Mouse (Mus musculus) liver, embryonic 15.5 days (tissue): ENCODE data around the gene Amdhd1. TPM values are rescaled to one million over a fixed set of nuclear protein-coding genes. Genes with fewer than 3 reads are reported as not detected.

Experiments
- ATAC-seq: fragments of 200-750 bp; cut with Nextera tagmentation; 2 replicates; pipeline ENCODE4 v1.8.0; 2017; ENCODE audit warnings: moderate number of reproducible peaks, mild to moderate bottlenecking, moderate library complexity; ENCODE audit not compliant: insufficient read depth
- H3K27ac ChIP-seq: fragments of 300-500 bp; sonication (generic); replicated peaks from 2 replicates; pipeline ENCODE4 v1.5.1; 2015; ENCODE audit warnings: mild to moderate bottlenecking, inconsistent platforms
- H3K27me3 ChIP-seq: fragments of 300-500 bp; sonication (generic); 2 replicates; pipeline ENCODE4 v1.6.1; 2015; ENCODE audit warnings: mild to moderate bottlenecking, inconsistent platforms
- H3K36me3 ChIP-seq: fragments of 300-500 bp; sonication (generic); replicated peaks from 2 replicates; pipeline ENCODE4 v1.6.1; 2015; ENCODE audit warnings: moderate library complexity, mild to moderate bottlenecking, inconsistent platforms
- H3K4me1 ChIP-seq: fragments of 300-500 bp; sonication (generic); replicated peaks from 2 replicates; pipeline ENCODE4 v1.6.1; 2015; ENCODE audit warnings: inconsistent platforms
- H3K4me2 ChIP-seq: fragments of 300-500 bp; sonication (generic); 2 replicates; pipeline ENCODE4 v1.6.1; 2015; ENCODE audit warnings: moderate library complexity, mild to moderate bottlenecking, inconsistent platforms
- H3K4me3 ChIP-seq: fragments of 300-500 bp; sonication (generic); replicated peaks from 2 replicates; pipeline ENCODE4 v1.5.1; 2015; ENCODE audit warnings: mild to moderate bottlenecking, inconsistent platforms
- H3K9ac ChIP-seq: fragments of 300-500 bp; sonication (generic); 2 replicates; pipeline ENCODE4 v1.6.1; 2015; ENCODE audit warnings: moderate library complexity, mild to moderate bottlenecking, inconsistent platforms
- H3K9me3 ChIP-seq: fragments of 300-500 bp; sonication (generic); replicated peaks from 2 replicates; pipeline ENCODE4 v1.6.1; 2016; ENCODE audit warnings: inconsistent platforms
- WGBS: fragments of 180-500 bp; shearing (Covaris S2); methylation state at CpG from one replicate; pipeline ENCODE4 v1.1.7; 2015; ENCODE audit warnings: mixed read lengths; ENCODE audit not compliant: insufficient replicate concordance; 5-methylcytosine and 5-hydroxymethylcytosine counted together
- polyA plus RNA-seq: library from polyadenylated mRNA; unstranded; fragments of >200 nt; fragmentation: Nextera tagmentation; extraction: Ambion mirVana; gene quantifications from 2 replicates; pipeline ENCODE4 v1.2.1, GENCODE M21; 2015

Amdhd1 gene
- polyA plus RNA-seq, result 15.6 and 18.4 TPM in 2 replicates

DNA sequence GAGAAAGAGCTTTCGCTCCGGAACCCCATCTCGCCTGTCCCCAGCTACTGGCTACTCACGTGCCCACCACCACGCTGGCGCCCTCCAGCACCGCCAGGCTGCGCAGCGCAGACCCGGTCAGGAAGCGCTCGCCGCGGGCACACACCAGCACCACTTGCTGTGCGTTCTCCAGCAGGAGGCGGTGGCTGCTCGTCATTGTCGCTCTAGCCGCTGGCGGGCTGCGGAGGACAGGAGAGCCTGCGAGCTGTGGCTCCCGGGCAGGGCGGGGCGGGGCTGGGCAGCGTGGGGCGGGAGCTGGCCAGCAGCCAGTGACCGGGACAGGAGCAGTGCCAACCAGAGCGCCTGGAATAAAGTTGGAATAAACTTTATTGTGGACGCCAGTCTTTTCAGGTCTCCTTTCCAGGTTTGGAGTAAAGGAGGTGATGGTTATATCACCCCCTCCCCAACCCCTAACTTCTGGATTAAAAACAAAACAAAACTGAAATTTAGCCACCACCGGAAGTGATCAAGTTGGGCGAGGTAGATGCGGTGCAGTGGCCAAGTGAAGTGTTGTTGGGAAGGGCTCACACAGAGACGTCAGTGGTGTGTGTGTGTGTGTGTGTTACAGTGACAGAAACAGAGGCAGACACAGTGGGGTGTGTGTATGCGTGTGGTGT lies at the start of gene Amdhd1:
Amdhd1 (minus strand) TSS at position 259 of the 656 bp plus-strand sequence.
- H3K9me3 ChIP-seq, result no peaks in the 10 kb centered on the region

DNA sequence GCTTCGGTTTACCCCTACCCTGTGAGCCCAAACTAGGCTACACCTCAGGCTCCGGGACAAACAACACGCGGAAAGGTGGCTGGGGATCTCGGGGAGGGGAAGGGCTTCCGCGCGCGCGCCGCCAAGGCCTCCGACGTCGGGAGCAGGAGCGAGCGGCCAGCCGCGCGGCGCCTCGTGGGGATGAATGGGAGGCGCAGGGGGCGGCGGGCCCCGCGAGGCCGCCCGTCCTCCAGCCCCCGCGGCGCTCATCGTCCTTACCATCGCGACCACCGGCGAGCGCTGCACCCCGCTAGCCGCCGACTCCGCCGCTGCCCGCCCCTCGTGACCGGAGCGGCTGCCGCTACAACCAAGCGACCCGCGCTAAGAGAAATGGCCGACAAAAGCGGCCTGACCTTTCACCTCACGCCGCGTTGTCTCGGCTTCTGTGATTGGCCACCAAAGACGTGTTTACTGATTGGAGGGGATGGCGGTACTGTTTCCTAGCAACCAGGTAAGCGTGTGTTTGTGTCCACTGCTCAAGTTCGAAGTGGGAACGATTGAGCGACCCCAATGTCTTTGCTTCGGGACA lies 49.5 kb upstream of the Amdhd1 start, which contains the start of gene Snrpf:
Snrpf (minus strand) TSS at position 426 of the 568 bp plus-strand sequence.
- ATAC-seq, result peak; percentile 85
- Histone ChIP-seq H3K36me3 (peaks cover 29% of the 10 kb centered on the region), H3K9me3 (no peaks in the 10 kb centered on the region), H3K27ac (peak within 1 kb of the TSS; percentile 58), H3K4me1 (peaks cover 24% of the 10 kb centered on the region), H3K4me3 (peak within 1 kb of the TSS; percentile 79), H3K4me2 (peak within 1 kb of the TSS; percentile 78), H3K27me3 (no peaks in the 10 kb centered on the region), H3K9ac (peak within 1 kb of the TSS; percentile 73)
- WGBS, result 0% methylated on average over 63 of the region's 63 CpGs

More for the DNA sequence above, at the start of gene Amdhd1:
- Histone ChIP-seq H3K36me3 (no peaks in the 10 kb centered on the region), H3K27me3 (peaks cover 30% of the 10 kb centered on the region), H3K27ac (peak within 1 kb of the TSS; percentile 53), H3K4me2 (peak within 1 kb of the TSS; percentile 72), H3K9ac (peak within 1 kb of the TSS; percentile 40), H3K4me3 (peak within 1 kb of the TSS; percentile 53), H3K4me1 (peaks cover 15% of the 10 kb centered on the region)
- WGBS, result 2% methylated on average over 35 of the region's 35 CpGs
- ATAC-seq, result peak; percentile 76

DNA sequence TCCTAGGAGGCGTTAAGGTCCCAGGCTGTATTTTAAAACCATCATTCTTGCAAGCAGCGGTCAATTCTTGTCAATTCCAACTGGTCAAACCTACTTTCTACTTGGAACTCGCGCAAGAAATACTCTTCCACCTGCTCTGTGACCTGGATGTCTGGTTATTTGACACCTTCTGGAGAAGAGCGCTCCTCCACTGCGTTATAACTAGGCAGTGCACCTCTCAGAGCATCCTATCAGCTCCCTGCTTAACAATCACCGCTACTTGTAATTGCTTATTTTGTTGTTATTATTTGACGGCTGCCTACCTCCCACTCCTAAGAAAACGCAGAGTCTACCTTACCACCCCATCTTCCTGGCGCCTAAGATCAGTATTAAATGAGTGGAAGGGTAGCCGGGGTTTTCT lies 49.0 kb upstream of the Amdhd1 start:
- Histone ChIP-seq H3K4me3 (peak overlapping the region; percentile 79), H3K36me3 (peaks cover 32% of the 10 kb centered on the region), H3K27me3 (no peaks in the 10 kb centered on the region), H3K9me3 (no peaks in the 10 kb centered on the region), H3K9ac (peak overlapping the region; percentile 73), H3K27ac (peak overlapping the region; percentile 58), H3K4me1 (peaks cover 20% of the 10 kb centered on the region), H3K4me2 (peak overlapping the region; percentile 78)
- WGBS, result 2% methylated on average over 11 of the region's 11 CpGs
- peak; percentile 34; the same call in 1 of the 2 replicates for ATAC-seq

DNA sequence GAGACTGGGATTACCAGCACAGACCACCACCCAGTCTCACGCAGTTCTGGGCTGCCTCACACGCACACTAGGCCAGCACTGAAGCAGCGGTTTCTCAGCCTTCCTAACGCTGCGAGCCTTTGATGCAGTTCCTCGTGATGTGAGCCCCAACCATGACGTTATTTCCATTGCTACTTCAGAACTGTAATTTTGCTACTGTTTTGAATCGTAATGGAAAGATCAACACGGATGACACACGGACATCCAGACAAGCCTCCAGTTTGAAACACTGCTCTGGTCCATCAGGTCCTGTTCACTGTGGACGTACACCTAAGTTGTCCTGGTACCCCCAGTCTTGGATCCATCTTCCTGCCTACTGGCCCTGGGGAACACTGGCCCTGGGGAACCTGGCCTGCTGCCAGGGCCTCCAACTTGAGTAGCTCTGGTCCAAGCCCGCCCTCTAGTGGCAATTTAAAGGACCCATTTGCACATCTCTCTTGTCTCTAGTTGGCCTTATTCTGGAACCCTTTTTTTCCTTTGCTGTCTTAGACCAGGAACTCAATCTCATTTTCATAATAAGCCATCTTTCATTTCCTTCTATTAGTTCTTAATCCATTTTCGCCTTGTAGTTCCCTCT lies 37.5 kb upstream of the Amdhd1 start:
- ATAC-seq, result peak; percentile 37; the same call in 1 of the 2 replicates
- Histone ChIP-seq H3K9ac (no peak overlapping the region), H3K4me1 (0 out of 2 replicates have a peak, but pooled peaks cover 4% of the 10 kb centered on the region), H3K4me3 (no peak overlapping the region), H3K4me2 (no peak overlapping the region), H3K9me3 (no peaks in the 10 kb centered on the region), H3K27me3 (no peaks in the 10 kb centered on the region), H3K36me3 (peaks cover 8% of the 10 kb centered on the region), H3K27ac (no peak overlapping the region)
- 57% methylated on average over 13 of the region's 13 CpGs for WGBS

DNA sequence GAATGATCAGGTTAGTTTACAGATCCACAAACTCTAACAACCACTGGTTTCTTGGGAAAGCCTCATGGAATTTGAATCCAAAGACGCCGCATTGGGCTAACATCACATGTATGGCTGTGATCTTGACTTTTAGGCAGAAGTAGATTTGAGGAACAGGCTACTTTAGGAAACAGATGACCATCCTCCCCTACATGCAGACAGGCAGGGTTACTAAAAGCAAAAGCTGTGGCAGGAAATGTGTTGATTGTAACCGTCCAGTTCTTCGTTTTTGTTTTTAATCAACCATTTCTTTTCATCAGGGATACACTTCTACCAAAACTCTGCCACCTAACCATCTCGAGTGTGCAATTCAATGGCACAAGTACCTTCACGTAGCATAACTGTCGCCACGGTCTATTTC lies 36.1 kb upstream of the Amdhd1 start:
- no peak overlapping the region for H3K9ac ChIP-seq
- H3K4me1 ChIP-seq, result no peaks in the 10 kb centered on the region
- WGBS, result 49% methylated on average over 8 of the region's 8 CpGs
- H3K4me2 ChIP-seq, result no peak overlapping the region
- H3K27ac ChIP-seq, result no peak overlapping the region
- no peak for ATAC-seq
- H3K27me3 ChIP-seq, result no peaks in the 10 kb centered on the region
- H3K9me3 ChIP-seq, result no peaks in the 10 kb centered on the region
- H3K36me3 ChIP-seq, result no peaks in the 10 kb centered on the region
- H3K4me3 ChIP-seq, result no peak overlapping the region

DNA sequence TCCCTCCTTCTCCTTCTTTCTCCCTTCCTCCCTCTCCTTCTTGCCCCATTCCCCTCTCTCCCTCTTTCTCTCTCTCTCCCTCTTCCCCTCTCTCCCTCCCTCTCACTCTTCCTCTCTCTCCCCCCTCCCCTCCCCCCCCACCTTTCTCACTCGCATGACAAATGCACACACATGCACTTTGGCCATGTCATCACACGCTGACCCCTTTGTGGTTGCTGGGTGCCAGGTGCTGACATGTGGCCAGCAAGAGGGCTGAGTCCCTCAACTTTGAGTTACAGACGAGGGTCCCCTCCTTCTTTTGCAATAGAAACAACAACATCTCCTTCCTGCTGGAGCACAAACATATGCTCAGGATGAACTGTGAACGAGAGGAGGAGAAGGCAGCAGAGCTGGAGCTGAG lies 35.1 kb upstream of the Amdhd1 start:
- Histone ChIP-seq H3K27me3 (no peaks in the 10 kb centered on the region), H3K9me3 (no peaks in the 10 kb centered on the region), H3K9ac (no peak overlapping the region), H3K4me1 (no peaks in the 10 kb centered on the region), H3K36me3 (no peaks in the 10 kb centered on the region), H3K27ac (no peak overlapping the region), H3K4me2 (no peak overlapping the region), H3K4me3 (no peak overlapping the region)
- WGBS, result 46% methylated on average over 4 of the region's 4 CpGs
- ATAC-seq, result no peak

DNA sequence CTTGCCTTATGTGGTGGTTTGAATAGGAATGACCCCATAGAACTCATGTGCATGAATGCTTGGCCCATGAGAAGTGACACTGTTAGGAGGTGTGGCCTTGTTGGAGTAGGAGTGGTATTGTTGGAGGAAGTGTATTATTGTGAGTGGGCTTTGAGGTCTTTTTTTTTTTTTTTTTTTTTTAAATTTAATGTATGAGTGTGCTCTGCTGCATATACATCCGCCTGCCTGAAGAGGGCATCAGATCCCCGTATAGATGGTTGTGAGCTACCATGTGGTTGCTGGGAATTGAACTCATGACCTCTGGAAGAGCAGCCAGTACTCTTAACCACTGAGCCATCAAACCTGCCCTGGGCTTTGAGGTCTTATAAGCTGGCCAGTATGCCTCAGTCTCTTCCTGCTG lies 32.4 kb upstream of the Amdhd1 start:
- Histone ChIP-seq H3K27ac (no peak overlapping the region), H3K9me3 (no peaks in the 10 kb centered on the region), H3K36me3 (no peaks in the 10 kb centered on the region), H3K4me2 (no peak overlapping the region), H3K4me1 (no peaks in the 10 kb centered on the region), H3K27me3 (no peaks in the 10 kb centered on the region), H3K9ac (no peak overlapping the region), H3K4me3 (no peak overlapping the region)
- WGBS, result 42% methylated on average over 2 of the region's 2 CpGs
- no peak for ATAC-seq

DNA sequence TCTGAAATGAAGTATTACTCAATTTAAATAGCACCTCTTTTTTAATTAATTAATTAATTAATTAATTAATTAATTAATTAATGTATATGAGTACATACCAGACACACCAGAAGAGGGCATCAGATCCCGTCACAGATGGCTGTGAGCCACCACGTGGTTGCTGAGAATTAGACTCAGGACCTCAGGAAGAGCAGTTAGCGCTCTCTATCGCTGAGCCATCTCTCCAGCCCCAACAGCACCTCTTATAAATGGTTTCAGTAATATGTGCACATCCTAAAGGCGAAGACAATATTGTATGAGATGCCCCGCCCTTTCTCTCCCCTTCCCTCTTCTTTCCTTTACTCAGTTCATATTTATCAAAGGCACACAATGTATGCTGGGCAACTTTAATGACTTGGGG lies 28.8 kb upstream of the Amdhd1 start:
- Histone ChIP-seq H3K27me3 (no peaks in the 10 kb centered on the region), H3K4me1 (no peaks in the 10 kb centered on the region), H3K9ac (no peak overlapping the region), H3K4me3 (no peak overlapping the region), H3K9me3 (no peaks in the 10 kb centered on the region), H3K36me3 (no peaks in the 10 kb centered on the region), H3K4me2 (no peak overlapping the region), H3K27ac (no peak overlapping the region)
- no peak for ATAC-seq
- 62% methylated on average over 6 of the region's 6 CpGs for WGBS

DNA sequence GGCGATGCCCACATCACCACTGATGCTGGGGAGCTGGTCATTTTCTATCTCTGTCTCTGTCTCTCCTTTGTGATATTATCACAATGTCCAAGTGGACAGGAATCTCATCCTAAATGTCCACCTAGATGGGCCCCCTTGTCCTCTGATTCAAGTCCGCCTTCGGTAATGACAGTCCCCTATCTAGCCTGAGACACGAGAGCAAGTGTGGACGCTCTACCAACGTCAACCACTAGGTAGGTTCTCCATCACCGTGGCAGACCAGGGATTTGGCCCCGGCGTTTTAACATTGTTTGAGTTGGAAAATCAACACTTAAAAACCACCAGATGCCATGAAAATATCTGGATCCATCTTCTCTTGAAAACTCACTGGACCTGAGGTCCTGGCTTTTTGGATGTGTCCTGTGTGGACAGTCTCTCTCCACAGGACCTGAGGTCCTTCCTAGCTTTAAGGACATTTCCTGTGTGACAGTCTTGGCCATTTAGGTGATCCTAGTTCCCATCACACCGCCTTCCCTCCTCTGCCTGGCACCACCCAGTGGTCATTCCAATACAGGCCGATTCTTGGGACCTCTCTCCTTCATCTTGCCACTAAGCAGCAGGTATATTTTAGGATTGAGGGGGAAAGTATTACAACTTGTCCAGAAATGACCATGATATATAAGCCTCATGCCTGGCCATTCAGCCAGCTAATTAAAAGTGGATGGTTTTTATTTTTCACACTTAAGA lies 28.2 kb upstream of the Amdhd1 start:
- Histone ChIP-seq H3K4me3 (no peak overlapping the region), H3K36me3 (no peaks in the 10 kb centered on the region), H3K27me3 (no peaks in the 10 kb centered on the region), H3K4me1 (no peaks in the 10 kb centered on the region), H3K4me2 (no peak overlapping the region), H3K27ac (no peak overlapping the region), H3K9me3 (no peaks in the 10 kb centered on the region), H3K9ac (no peak overlapping the region)
- 71% methylated on average over 11 of the region's 11 CpGs for WGBS
- no peak for ATAC-seq

DNA sequence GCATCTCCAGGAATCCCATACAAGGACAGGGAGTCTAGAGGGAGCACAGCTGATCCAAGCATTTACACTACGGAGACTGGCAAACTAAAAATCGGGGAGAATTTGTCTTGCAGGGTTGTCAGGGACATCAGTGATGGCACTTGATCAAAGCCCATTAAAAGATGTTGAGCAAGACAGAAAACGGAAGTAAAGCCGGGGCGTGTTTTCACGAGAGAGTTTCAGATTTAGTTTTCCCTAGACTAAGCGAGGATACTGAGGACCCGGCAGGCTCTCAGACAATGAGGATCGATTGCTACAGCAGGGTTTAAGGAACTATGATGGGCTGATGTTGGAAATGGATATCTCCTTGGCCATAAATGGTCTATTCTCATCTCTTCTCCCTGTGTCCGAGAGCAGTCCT lies 27.2 kb upstream of the Amdhd1 start:
- Histone ChIP-seq H3K4me2 (no peak overlapping the region), H3K9me3 (no peaks in the 10 kb centered on the region), H3K27me3 (no peaks in the 10 kb centered on the region), H3K36me3 (no peaks in the 10 kb centered on the region), H3K4me1 (no peaks in the 10 kb centered on the region), H3K27ac (no peak overlapping the region), H3K9ac (no peak overlapping the region), H3K4me3 (no peak overlapping the region)
- 70% methylated on average over 10 of the region's 10 CpGs for WGBS
- no peak for ATAC-seq

DNA sequence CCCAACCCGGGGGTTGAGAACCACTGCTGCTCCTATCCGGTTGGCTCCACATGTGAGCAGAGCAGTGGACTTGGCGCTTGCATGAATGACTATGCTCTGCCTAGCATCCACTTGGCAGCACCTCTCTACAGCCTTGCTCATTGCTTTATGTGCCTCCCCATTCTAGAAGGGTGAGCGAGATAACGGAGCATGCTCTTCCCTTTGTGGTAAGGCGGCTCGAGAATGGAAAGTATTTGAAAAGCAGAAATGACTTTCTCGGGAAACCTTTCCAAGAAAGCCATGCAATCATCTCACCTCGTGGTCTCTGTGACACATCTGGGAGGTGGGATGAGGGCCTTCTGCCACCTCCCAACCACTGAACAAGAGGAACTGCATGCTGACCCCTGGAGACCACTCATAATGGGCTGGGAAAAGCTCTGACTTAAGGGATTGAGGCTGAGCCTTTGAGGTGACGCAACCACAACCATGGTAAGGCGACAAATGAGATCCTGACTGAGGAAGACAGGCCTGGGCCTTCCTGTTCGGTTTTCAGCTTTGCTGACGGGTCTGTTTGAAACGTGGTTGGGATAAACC lies 24.8 kb upstream of the Amdhd1 start:
- H3K27me3 ChIP-seq, result no peaks in the 10 kb centered on the region
- no peaks in the 10 kb centered on the region for H3K36me3 ChIP-seq
- WGBS, result 50% methylated on average over 14 of the region's 14 CpGs
- H3K4me3 ChIP-seq, result no peak overlapping the region
- no peak for ATAC-seq
- H3K27ac ChIP-seq, result no peak overlapping the region
- no peak overlapping the region for H3K4me2 ChIP-seq
- H3K9ac ChIP-seq, result no peak overlapping the region
- H3K4me1 ChIP-seq, result no peaks in the 10 kb centered on the region
- H3K9me3 ChIP-seq, result no peaks in the 10 kb centered on the region
